Mouse (Mus musculus) left cerebral cortex, adult 8-10 months (tissue): ENCODE results near the gene Agap1. TPM values are rescaled to one million over a fixed set of nuclear protein-coding genes. Genes with fewer than 3 reads are reported as not detected.

Experiments used
- DNase-seq, 2 experiments: peaks; one replicate each; pipeline ENCODE4 v3.0.0; 2022; ENCODE audit warnings: low spot score in 2 of 2
- total RNA-seq, 4 experiments: library from RNA; stranded (reverse); gene quantifications; 2 replicates each; pipeline ENCODE4 v1.2.4; 2022

The Agap1 gene
- total RNA-seq, 4 experiments from 2014 or later, result 269 to 335 (median 295) TPM

DNA sequence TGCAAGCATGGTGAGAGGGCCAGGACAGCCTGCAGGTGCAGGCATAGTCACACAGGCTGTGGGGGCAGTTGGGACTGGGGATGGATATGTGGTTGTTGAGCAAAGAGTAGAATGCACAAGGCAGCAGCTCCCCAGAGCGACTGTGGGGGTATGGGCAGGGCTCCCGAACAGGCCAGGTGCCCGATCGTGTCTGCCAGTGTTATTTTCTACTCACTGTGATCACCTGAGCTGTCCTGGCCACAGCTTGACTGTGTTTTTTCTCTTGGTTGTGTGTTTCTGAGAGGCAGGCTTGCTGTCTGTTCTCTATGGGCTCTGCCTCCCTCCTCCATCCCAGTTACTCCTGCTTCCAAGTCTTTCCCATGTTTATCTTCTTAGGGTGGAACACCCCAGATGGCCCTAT lies 154.2 kb downstream of the Agap1 start:
- no peak for DNase-seq

DNA sequence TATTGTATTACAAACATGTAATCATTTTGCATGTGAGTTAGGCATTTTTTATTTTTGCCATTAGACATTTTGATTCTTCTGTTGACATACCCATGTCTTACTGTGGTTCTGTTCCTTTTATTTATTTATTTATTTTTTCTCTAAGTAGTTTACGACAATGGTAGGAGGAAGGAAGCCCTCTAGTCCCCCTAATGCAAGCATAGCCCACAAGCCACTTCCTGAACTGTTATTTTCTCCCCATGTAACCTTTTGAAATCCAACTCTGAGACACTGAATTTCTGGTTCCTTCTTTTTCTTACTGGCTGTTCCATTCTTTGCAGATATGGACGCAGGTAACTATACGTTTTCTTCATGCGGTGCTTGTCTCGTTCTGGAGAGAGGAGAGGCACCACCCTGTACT lies 155.4 kb downstream of the Agap1 start:
- no peak for DNase-seq

DNA sequence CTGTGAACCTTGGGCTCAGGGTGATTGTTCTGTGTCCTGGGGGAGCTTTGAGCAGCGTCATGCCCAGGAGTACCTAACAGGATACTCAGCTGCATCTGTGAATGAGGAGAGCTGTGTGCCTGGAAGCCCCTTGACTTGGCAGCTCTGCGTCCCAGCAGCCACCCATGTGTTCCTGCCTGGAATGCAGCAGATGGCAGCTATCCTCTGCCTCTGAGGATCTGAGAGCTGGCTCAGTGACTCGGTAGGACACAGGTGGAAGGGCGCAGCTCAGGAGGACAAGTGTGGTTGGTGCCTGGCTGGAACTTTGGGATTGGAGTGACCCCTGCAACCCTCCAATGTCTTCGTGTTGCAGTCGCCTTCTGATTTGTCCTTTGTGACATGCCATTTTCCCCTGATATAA lies 156.9 kb downstream of the Agap1 start:
- DNase-seq, result no peak

DNA sequence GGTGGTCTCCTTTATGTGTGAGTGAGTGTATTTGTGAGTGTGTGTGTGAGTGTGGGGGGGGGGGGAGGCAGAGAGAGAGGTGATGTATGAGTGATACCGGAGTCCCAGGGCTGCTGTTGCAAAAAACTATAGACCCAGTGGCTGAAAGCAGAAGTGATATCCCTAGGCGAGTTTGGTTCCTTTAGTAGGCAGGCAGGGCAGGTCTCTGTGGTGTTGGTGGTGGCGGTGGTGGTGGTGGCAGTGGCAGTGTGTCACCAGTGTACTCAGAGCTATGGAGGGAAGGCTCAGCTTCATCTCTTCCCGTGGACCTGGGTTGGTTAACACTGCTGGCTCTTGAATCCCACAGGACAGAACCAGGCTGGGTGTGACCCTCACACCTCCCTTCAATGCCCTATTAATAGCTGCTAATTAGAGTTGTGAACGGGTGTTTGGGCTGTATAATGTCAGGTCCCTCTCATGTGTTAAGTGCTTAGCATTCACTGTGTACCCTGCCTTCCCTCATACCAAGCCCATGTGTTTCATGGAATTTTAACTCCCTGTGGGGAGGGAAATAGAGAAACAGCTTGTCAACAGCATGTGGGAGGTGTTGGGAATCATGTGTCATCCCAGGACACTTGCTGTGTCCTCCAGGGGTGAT lies 158.7 kb downstream of the Agap1 start:
- no peak for DNase-seq

DNA sequence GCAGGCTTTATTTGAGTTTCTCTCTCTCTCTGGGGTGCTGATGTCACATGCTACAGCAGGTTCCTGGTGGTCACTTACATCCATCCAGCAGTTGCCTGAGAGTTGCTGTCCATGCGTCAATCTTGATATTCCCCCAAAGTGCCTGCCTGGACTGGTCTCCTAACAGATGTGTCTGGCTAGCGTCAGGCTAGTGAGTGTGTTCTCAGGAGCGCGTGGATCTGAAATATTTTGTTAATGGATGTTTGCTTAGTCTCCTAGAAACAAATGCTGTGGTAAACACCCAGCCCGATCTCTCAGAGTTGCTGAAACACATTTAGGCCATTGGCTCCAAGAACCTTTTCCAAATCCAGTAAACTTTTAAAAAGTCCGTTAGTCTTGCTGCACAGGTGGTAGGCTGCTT lies 161.9 kb downstream of the Agap1 start:
- DNase-seq, result no peak

DNA sequence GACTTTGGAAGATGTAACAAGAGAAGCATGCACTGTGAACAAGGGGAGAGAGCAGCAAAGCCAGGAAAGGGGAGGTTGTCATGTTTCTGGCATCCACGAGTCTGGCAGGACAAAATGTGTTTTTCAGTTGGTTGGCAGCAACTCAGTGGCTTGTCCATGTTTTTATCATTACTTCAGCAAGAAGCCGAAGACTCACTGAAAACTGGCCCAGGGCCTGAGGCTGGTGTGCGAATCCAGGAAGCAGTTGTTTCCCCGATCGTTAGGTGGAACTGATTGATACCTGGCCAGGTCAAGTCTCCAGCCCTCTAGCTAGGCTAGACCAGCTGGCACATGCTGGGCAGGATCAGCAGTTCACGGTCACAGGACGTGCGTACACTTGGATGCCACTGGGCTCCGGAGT lies 162.7 kb downstream of the Agap1 start:
- DNase-seq, result no peak

DNA sequence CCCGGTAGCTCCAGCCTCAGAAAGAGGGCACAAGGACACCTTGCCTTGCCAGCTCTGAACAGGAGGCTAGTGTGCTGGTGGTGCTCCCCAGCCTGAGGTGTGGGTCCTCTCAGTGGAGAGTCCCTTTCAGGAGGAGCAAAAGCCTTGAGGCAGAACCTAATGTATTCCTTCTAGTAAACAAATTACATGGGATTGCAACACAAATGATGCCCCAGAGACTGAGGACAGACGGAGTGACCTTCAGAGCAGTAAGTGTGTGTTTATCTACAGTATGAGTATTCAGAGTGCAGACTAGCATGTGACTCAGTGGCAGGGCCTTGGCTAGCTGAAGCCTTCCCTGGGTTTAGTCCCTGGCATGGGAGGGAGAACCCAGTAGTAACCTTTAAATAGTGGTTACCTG lies 165.4 kb downstream of the Agap1 start:
- no peak for DNase-seq

DNA sequence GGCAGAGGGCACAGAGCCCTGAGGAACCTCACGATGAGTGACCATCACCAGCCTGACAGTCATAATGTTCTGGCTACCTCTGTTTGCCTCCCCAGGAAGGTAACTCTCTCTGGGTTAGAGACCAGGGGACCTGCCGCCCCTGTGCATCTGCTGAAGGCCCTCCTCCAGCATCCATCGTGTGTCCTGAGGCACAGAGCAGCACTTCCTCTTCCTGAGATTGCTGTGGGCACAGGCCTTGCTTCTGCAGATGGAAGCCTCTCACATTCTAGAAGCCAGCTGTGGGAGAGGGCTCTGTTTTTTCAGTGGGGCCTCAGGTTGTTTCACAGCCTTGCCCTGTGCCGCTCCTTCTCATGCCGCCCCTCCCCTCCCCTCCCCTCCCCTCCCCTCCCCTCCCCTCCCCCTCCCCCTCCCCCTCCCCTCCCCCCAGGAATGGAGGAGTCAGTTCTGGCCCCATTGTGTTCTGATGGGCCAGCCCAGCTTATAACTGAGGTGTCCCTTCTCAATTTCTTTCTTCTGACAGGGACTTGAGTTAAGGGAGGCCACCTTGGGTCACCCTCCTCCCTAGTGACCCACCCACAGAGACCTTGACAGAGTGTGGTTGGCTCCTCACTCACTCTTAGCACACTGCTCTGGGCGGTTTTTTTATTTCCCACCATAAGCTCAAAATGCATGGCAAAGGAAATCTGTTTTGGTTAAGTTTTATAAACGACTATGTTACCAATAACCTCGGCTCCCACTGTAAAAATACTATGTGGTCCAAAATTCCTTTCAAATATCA lies 166.6 kb downstream of the Agap1 start:
- no peak for DNase-seq

DNA sequence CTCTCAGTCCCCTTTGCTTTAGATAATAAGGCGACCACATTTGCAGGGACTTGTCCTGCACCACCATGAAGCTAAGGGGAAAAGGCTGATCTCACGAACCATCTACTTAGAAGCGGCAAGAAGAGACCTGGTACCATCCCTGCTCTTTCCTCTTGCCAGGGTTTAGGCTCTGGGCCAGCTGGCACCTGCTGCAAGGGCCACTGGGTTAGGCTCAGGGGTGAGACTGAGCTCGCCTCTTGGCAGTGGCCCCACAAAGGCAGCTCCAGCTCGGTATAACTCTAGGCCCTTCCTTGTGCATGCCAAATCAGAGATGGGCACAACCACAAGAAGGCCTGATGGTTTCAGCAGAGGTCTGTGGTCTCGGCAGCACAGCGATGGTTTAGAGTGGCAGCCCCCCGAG lies 167.3 kb downstream of the Agap1 start:
- no peak for DNase-seq

DNA sequence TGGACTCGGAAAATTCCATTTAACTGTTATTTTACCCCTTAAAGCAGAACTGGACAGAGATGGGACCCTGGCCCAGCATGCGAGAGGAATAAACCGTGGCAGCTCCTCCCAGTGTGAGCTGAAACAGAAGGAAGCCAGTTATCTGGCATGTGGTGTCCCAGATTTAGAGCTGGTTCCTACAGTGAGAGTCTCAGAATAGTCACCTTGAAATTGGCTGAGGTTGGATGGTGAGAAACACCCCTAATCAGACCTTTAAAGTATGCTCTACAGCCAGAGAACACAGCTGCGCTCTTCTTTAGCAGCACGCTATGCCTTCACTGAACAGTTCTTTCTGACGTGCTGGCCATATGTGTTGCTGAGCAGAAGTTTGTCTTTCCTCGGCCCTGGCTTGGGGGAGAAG lies 168.2 kb downstream of the Agap1 start:
- DNase-seq, result peak in 1 of 2 experiments; percentile 56

DNA sequence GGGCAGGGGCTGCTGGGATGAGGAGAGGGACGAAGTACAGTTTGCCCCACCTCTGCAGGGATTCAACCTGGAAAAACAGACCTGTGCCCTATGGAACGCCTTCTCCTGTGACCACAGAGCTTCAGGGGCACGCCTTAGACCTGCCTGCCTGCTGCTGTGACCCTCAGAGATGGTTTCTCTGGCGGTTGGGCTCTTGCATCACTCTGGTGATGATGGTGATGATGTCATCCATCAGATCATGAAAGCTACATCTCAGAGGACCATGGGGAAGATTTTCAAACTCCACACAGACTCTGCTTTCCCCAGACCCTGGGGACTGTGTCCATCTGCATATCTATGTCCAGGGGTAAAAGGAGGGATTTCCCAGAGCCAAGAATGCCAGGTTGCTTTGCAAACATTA lies 170.7 kb downstream of the Agap1 start:
- DNase-seq, result no peak

DNA sequence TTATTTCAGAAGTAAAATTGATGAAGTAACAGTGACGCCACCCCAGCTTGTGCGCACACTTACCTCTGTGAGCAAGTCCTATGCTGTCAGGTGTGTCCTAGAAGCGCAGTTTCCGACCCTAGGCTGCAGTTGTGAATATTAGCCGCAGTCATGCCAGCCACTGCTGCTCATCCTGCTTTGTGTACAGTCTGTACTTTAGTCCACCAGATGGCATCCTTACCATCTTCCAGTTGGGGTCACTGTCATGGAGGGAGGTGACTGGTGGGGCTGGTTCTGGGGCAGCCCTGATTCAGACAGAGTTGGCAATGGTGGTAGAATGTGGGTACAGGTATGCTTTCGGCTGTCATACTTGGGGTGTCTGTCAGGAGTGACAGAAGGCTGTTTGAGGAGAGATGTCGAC lies 171.4 kb downstream of the Agap1 start:
- DNase-seq, result no peak

DNA sequence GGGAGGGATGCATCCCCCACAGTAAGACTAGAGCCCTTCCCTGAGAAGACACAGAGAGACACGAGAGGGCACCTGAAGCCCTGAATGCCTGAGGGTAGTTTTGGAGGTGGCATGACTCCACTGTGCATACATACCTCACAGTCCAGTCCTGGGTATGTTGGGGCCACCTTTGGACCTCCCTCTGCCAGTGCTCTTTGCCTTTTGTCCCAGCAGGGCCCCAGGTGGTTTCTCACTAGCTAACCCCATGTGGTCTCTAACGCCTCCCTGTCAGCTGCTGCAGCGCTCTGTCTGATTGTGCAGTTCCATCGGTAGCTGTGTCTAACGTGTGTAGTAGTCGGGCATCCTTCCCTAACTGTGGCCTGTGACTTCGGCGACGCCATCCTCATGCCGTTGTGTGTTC lies 172.3 kb downstream of the Agap1 start:
- no peak for DNase-seq

DNA sequence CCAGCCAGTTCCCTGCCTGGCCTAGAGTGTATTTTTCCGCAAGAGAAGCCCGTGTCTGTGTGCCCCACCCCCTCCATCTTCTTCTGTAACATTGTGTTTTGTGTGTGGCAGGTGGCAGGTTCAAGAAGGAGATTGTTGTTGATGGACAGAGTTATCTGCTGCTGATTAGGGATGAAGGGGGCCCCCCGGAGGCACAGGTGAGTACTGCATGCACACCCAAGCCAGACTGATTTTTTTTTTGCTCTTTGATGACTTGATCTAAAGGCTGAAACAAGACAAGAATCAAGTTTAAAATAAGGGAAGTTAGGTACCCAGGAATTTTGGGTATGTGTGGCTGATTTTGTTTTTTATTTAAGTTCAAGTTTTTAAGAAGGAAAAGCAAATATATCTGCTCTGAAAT lies 173.0 kb downstream of the Agap1 start:
- no peak for DNase-seq

DNA sequence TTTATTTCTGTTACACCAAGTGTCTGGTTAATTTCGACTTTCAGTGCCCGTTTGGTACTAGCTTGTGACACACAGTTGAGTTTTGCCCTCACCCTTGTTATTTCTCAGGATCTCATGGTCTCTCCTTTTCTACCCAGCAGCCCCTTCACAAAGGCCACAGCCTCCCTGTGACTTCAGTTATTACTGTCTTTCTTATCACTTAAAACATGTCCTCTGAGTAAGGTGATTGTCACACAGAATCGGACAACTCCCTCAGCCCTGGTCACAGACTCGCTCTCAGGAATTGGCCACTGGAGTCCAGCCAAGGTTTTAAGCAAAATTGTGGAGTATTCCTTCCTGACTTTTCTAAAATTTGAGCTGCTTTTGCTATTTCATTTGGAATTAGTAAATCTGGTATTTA lies 176.2 kb downstream of the Agap1 start:
- no peak for DNase-seq

DNA sequence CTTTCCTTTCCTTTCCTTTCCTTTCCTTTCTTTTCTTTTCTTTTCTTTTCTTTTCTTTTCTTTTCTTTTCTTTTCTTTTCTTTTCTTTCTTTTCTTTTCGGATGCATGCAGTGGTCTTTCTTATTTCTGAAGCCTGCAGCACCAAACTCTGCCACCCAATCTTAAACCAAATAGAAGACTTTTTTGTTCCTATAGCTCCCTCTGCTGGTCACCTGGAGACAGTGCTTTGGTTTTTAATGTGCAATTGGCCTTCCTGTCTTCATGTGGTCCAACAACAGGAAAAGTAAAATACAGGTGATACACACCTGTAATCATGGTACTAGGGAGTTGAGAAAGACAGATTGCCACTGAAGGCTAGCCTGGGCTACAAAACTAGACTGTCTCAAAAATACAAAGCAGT lies 177.1 kb downstream of the Agap1 start:
- DNase-seq, result no peak

DNA sequence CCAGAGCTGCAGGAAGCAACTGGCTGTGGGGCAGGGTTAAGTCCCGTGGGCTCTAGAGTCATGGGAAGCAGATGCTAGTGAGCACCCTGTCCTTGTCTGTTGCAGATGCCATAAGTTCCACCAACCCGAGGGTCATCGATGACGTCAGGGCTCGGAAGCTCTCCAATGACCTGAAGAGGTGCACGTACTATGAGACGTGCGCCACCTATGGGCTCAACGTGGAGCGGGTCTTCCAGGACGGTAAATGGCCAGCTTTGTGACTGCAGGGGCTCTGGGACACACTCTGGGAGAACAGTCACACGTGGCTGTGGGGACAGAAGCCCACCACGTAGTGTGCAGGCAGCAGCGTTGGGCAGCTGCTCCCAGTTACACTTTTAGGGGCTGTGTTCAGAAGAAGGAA lies 179.4 kb downstream of the Agap1 start:
- no peak for DNase-seq

DNA sequence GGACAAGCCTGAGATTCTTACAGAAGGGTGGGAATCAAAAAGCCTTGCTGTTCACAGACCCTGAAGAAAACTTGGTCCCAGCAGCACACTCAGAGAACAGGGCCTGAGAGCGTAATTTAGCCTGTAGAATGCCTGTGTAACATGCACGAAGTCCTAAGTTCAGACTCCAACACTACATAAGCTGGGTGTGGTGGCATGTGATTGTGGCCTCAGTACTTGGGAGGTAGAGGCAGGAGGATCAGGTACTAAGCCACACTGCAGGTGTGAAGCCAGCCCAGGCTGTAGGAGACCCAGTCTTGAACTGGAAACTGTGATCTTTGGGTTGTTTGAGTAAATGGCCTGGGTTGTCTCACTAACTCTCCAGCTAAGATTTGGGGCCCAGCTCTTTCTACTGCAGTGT lies 180.5 kb downstream of the Agap1 start:
- no peak for DNase-seq

DNA sequence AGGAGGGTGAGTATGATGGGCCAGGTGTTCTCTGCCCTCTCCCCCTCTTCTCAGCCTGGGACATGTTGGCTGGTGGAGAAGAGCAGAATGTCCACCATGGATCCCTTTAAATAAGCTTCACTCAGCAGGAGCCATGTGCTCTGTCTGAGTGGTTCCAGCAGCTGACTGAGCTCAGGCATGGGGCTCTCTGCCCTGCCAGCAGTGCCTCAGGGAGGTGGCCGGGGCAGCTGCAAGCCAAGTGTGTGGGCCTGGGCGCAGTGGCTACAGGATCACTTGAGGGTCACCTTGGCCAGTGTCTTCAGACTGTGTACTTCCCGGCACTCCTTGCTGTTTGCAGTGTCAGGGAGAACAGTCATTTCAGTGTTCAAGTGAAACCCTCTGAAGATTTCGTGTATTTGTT lies 183.1 kb downstream of the Agap1 start:
- no peak for DNase-seq

DNA sequence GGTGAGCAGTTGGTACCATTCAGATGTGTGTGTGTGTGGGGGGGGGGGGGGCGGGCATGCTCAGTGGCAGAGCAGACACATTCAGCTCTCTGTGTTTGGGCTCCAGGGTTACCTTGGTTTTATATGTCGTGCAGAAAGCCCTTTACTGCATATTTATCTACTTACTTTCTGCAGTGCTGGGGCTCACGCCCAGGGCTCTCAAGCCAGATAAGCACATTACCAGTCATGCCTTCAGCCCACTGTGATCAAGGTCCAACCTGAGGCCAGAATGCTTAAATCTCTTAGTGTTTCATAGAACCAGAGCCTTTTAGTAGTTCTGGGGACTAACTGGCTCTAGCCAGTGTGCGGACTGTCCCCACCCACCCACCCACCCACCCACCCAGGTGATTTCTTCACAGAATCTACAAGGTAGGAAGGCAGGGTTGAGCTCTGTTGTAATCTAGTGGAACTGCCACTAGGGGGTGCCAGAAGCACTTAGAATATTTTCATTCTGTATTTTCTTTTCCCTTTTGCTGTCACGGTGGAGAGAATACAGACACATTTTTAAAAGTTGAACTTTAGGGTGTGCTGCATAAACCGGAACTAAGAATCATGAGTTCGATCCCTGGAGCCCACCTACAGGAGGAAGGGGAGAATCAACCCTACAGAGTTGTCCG lies 189.0 kb downstream of the Agap1 start:
- DNase-seq, result no peak

DNA sequence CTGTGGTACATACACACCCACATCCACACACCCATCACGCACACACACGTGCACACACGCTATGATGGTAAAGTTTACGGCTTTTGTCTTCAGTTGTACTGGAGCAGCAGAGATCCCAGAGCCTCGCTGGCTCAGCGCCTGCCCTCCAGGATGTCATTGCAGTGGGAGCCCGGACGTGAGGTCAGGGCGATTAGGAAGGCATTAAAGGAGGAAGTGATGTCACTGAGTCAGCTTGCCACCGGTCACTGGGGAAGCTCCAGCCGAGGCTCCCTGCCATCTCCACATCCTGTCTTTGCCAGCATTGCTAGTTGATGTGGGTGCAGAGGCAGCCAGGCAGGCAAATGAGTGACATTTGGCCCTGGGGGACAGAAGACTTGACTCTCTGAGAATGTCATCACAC lies 189.5 kb downstream of the Agap1 start:
- no peak for DNase-seq

DNA sequence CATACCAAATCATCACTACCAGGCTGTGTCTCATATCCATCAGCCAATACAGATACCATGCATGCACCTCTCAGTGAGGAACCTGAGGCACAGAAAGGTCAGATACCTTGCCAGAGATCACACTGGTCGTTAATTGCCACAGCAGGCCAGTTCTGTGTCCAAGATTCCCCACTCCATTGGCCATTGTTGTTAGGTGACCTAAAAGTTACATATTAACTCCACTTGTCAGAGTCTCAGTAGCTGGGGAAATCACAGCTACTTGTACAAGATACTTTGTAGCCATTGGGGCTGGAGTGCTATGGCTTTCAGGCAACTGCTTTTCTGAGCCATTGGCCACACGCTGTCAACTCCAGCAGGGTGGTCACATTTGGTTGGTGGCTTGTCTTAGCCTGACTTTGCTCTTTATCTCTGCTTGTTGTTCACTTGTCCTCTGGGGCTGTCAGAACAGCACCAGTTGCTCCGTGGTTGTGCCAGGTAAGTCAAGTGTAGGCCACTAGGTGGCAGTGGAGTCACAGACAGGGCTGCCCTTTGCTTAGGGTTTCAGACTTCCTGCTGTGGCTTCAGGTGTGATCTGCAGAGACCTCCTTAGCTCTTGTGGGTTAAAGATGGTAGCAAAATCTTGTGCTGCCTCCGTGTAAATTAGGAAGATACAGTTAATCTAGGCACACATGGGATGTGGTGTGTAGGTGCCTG lies 191.9 kb downstream of the Agap1 start:
- peak in 1 of 2 experiments; percentile 39 for DNase-seq
